Mouse (Mus musculus) CD8-positive naive resting alpha-beta T cell, adult 2 months (primary cell): ENCODE results near the gene Gm4553.
"Not testable (repeated sequence)": the region's sequence is repeated elsewhere in the genome, so short reads cannot be mapped to it uniquely, and the experiment has no call there.

Experiments used
- DNase-seq, 2 experiments: peaks; one replicate each; pipeline ENCODE4 v3.0.0; 2022; ENCODE audit warnings: low read depth in 2 of 2, low spot score in 2 of 2

Gm4553 gene

GRCm38 (mm10) chr7:142135934-142136333 lies 29.6 kb downstream of the Gm4553 start, which contains the start of gene Gm39115:
TSS of gene Gm39115 (minus strand) at chr7:142136034.
- DNase-seq = not testable (repeated sequence)

- DNase-seq = no peak
Measured at GRCm38 (mm10) chr7:142134206-142134995, 31.1 kb downstream of the Gm4553 start.

DNA sequence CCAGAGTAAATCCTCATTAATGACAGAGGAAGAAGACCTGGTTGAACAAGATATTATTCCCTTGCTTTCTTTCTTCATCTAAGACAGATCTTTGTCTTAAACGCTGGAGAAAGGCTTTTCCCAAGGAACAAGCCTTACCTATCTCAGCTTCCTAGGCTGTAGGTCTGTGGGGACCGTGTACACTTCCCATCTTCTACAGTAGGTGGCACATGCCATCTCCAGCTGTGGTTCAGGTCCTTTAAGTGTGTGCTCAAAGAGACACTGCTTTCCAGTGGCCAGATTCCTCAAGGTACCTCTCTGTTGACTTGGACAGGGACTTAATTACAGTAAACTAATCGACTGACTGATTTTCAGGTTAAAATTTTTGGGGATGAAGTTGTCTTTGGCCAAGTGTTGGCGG lies 36.7 kb downstream of the Gm4553 start:
- no peak for DNase-seq

GRCm38 (mm10) chr7:142120629-142121028 lies 44.9 kb downstream of the Gm4553 start, which contains the start of gene Gm45618:
TSS of gene Gm45618 (minus strand) at chr7:142120729.
- DNase-seq = not testable (repeated sequence)

DNA sequence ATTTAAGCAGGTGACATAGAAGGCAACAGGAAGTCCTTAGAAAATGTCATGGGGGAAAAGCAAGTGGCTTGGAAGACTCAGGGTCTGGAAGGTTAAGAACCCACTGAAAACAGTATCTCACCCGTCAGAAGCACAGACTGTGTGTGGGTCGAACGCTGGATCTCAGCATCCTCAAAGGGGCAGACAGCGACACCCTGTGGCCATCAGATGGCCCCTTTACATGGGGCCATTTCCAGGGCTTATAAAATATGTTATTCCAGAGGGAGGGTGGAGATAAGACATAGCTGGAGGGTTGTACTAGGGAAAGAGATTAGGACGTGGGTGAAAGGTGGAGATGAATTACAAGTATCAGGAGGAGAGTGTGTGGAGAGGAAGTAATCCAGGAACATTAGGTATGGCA lies 45.9 kb downstream of the Gm4553 start:
- DNase-seq = no peak
